Mouse (Mus musculus) spleen, adult 12 weeks (tissue): ENCODE results near the gene Gm20695.
A peak's percentile ranks its signal among the peaks of the same experiment; 100 is the strongest.

Source experiments
- DNase-seq: peaks from one replicate; pipeline ENCODE4 v3.0.0; 2022; ENCODE audit warnings: low spot score

Gene Gm20695

GRCm38 (mm10) chr16:3895173-3895792 is 10.8 kb downstream of the Gm20695 start:
- DNase-seq, result peak; percentile 26

- DNase-seq, result no peak
These were observed 11.6 kb downstream of the Gm20695 start for GRCm38 (mm10) chr16:3896046-3896445.

GRCm38 (mm10) chr16:3896553-3896952 is 12.1 kb downstream of the Gm20695 start:
- DNase-seq, result no peak

- DNase-seq, result no peak
These were observed 23.0 kb downstream of the Gm20695 start for GRCm38 (mm10) chr16:3907471-3907870.

- peak; percentile 82 for DNase-seq
These were observed 24.2 kb downstream of the Gm20695 start, which contains the start of the genes 1700037C18Rik and Cluap1 for GRCm38 (mm10) chr16:3908537-3909111. TSS of gene 1700037C18Rik (minus strand) at chr16:3908689. TSS of gene Cluap1 (plus strand) at chr16:3908801.

GRCm38 (mm10) chr16:3909118-3909517 is 24.7 kb downstream of the Gm20695 start:
- DNase-seq, result no peak

- no peak for DNase-seq
These were observed 36.3 kb downstream of the Gm20695 start for GRCm38 (mm10) chr16:3920756-3921155.

GRCm38 (mm10) chr16:3923515-3923914 is 39.1 kb downstream of the Gm20695 start:
- no peak for DNase-seq

- DNase-seq, result no peak
These were observed 39.5 kb downstream of the Gm20695 start for GRCm38 (mm10) chr16:3923966-3924365.

GRCm38 (mm10) chr16:3928582-3928981 is 44.1 kb downstream of the Gm20695 start:
- no peak for DNase-seq

GRCm38 (mm10) chr16:3929151-3929550 is 44.7 kb downstream of the Gm20695 start:
- no peak for DNase-seq

GRCm38 (mm10) chr16:3933536-3933935 is 49.1 kb downstream of the Gm20695 start:
- no peak for DNase-seq

- no peak for DNase-seq
These were observed 49.6 kb downstream of the Gm20695 start for GRCm38 (mm10) chr16:3934091-3934490.

GRCm38 (mm10) chr16:3934701-3935100 is 50.3 kb downstream of the Gm20695 start:
- no peak for DNase-seq

- DNase-seq, result no peak
These were observed 66.7 kb downstream of the Gm20695 start for GRCm38 (mm10) chr16:3951141-3951540.

GRCm38 (mm10) chr16:3956369-3956768 is 71.9 kb downstream of the Gm20695 start:
- DNase-seq, result no peak

- no peak for DNase-seq
These were observed 74.8 kb downstream of the Gm20695 start for GRCm38 (mm10) chr16:3959261-3959660.

GRCm38 (mm10) chr16:3964990-3965389 is 80.5 kb downstream of the Gm20695 start:
- DNase-seq, result no peak

GRCm38 (mm10) chr16:3965534-3965933 is 81.1 kb downstream of the Gm20695 start:
- DNase-seq, result no peak
